Mouse (Mus musculus): ENCODE results near the gene P3h1. TPM values are rescaled to one million over a fixed set of nuclear protein-coding genes. Genes with fewer than 3 reads are reported as not detected.

P3h1 gene
- 80.0 and 82.7 TPM in 2 replicates for polyA plus RNA-seq (2015; fragmentation: Nextera tagmentation; extraction: Ambion mirVana)

DNA sequence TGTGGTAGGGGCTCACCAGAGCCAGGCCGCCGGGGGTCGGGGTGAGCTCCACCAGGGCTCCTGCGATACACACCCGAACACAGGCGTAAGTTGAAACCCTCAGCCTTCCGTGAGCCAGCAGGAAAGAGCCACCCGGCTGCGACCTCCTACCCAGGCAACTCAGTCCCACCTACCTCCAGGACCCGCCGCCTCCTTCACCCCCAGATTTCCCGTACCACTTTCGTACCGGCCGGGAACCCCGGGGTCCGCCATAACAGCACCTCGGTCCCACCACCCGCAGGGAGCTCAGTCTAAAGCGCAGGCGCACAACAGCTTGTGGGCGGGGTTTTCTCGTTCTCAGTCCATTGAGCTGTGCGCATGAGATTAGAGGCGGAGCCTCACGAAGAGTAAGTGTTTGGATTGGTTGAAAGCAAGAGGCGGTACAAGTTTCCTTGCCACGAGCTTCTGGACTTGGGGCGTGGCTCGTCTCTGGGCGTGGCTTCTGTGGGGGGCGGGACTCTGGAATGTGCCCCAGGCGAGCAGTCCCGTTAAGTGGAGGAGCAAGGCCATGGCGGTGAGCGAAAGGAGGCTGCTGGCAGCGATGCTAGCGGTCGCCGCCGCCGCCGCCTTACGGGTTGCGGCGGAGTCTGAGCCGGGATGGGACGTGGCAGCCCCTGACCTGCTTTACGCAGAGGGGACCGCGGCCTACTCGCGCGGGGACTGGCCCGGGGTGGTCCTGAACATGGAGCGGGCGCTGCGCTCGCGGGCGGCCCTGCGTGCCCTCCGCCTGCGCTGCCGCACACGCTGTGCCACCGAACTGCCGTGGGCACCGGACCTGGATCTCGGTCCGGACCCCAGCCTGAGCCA, at the start of gene P3h1, which contains the start of gene AU022252:
P3h1 (plus strand) TSS at position 506 of the 846 bp plus-strand sequence.
AU022252 (minus strand) TSS at position 303 of the 846 bp plus-strand sequence.
- Histone ChIP-seq H3K36me3 (peaks cover 31% of the 10 kb centered on the region), H3K4me2 (replicated peaks) (peak within 1 kb of the TSS; percentile 70), H3K27ac (replicated peaks) (peak within 1 kb of the TSS; percentile 90), H3K9ac (peak within 1 kb of the TSS; percentile 76), H3K9me3 (replicated peaks) (no peaks in the 10 kb centered on the region), H3K27me3 (no peaks in the 10 kb centered on the region), H3K4me3 (replicated peaks) (peak within 1 kb of the TSS; percentile 59), H3K4me1 (peaks cover 14% of the 10 kb centered on the region)
- ATAC-seq (ENCODE audit: insufficient number of reproducible peaks, low FRiP score, low TSS enrichment, low read depth), result peak; percentile 98
- under 1% methylated on average over 71 of the region's 71 CpGs for WGBS

DNA sequence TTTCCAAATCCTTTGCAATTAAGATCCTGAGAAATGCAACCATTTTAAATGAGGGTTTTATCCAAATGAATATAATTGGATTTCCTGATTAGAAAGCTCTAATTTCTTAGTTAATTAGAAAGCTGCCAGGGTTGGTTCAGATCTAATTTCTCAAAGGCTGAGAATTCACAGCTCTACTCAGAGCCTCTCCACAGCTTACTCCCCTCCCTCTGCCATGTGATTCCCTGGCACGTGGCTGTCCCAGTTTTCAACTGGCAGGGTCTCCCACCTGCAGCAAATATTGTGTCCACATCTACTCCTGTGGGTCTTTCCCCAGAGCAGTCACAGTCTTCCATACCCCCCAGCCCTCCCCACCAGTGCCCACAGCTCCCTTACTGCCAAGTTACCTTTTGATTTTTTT, 49.2 kb upstream of the P3h1 start:
- no peak overlapping the region for H3K9ac ChIP-seq
- H3K27ac ChIP-seq (replicated peaks), result no peak overlapping the region
- H3K9me3 ChIP-seq (replicated peaks), result no peaks in the 10 kb centered on the region
- H3K4me2 ChIP-seq (replicated peaks), result no peak overlapping the region
- no peaks in the 10 kb centered on the region for H3K4me1 ChIP-seq
- 0 out of 2 replicates have a peak, but pooled peaks cover 3% of the 10 kb centered on the region for H3K27me3 ChIP-seq
- ATAC-seq (ENCODE audit: insufficient number of reproducible peaks, low FRiP score, low TSS enrichment, low read depth), result no peak
- WGBS, result 54% methylated on average over 1 of the region's 1 CpGs
- H3K4me3 ChIP-seq (replicated peaks), result no peak overlapping the region
- no peaks in the 10 kb centered on the region for H3K36me3 ChIP-seq

DNA sequence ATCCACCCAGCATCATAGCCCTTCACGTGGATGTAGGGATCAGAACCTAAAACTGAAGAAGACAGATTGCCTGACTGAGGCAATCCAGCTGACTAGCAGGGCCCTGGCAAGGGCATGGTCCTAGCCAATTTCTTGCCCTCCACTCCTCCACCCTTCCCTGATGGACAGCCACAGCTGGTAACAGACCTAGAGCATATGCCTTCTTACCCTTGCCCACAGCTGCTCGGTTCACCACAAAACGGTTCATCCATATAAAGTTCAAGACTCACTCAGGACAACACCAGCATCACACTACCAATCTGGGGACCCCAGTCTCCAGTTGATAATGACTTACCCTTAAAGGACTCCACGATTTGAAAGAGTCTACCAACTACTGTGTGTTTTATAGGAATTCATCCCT, 46.9 kb upstream of the P3h1 start:
- Histone ChIP-seq H3K36me3 (no peaks in the 10 kb centered on the region), H3K4me3 (replicated peaks) (no peak overlapping the region), H3K9me3 (replicated peaks) (no peaks in the 10 kb centered on the region), H3K27me3 (0 out of 2 replicates have a peak, but pooled peaks cover 3% of the 10 kb centered on the region), H3K27ac (replicated peaks) (no peak overlapping the region), H3K9ac (no peak overlapping the region), H3K4me1 (no peaks in the 10 kb centered on the region), H3K4me2 (replicated peaks) (no peak overlapping the region)
- ATAC-seq (ENCODE audit: insufficient number of reproducible peaks, low FRiP score, low TSS enrichment, low read depth), result no peak
- WGBS, result 75% methylated on average over 4 of the region's 4 CpGs

DNA sequence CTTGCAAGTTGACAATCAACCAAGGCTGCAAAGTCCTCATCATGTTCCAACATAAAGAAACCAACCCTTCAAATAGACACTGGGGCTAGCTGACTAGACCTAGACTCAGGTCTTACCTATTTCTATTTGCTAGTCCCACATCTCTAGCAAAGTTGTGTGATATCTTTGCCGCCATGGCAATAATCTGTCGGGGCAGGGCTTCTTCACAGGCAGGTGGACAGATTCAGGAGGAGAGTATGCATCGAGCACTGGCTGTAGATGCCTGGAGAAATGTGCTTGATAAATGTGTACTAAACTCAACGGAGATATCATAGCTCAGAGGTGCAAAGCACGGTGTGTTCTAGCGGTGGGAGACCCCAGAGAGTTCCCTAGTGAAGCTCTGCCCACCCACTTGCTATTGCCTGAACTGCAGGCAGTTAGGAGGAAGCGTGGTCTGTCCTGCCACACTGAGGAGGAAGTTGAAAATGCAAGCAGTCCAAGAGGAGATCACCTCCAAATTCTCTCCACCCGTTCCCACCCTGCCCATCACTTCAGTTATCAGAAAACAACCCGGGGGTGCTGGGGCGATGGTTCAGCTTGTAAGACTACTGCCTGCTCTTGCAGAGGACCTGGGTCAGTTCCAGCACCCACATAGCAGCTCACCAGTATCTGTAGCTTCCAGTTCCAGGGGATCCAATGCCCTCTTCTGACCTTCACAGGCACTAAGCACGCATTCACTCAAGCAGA, 44.5 kb upstream of the P3h1 start:
- Histone ChIP-seq H3K4me3 (replicated peaks) (no peak overlapping the region), H3K4me2 (replicated peaks) (no peak overlapping the region), H3K9ac (no peak overlapping the region), H3K36me3 (no peaks in the 10 kb centered on the region), H3K27ac (replicated peaks) (no peak overlapping the region), H3K9me3 (replicated peaks) (no peaks in the 10 kb centered on the region), H3K27me3 (0 out of 2 replicates have a peak, but pooled peaks cover 3% of the 10 kb centered on the region), H3K4me1 (no peaks in the 10 kb centered on the region)
- ATAC-seq (ENCODE audit: insufficient number of reproducible peaks, low FRiP score, low TSS enrichment, low read depth), result no peak
- WGBS, result 54% methylated on average over 11 of the region's 11 CpGs

DNA sequence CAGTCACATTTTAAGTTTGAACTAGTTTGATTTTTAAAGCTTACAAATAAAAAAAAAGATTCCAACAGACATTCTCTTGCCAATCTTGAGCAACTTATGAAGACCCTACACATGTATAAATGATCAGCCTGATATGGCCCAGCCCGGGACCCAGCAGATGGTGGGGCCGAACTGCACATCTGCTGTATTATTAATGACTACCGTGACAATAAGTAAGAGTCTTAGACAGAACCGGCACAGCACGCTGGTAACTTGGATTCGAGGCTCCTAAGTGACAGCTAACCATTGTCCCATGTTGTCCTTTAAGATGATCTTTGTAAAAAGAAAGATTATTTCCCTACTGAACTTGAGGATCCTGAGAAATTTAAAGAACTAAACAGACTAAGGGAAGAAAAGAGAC, 43.3 kb upstream of the P3h1 start:
- 0 out of 2 replicates have a peak, but pooled peaks cover 3% of the 10 kb centered on the region for H3K27me3 ChIP-seq
- WGBS, result 76% methylated on average over 6 of the region's 6 CpGs
- H3K4me2 ChIP-seq (replicated peaks), result no peak overlapping the region
- no peaks in the 10 kb centered on the region for H3K4me1 ChIP-seq
- no peak overlapping the region for H3K9ac ChIP-seq
- no peak for ATAC-seq (ENCODE audit: insufficient number of reproducible peaks, low FRiP score, low TSS enrichment, low read depth)
- no peak overlapping the region for H3K27ac ChIP-seq (replicated peaks)
- H3K4me3 ChIP-seq (replicated peaks), result no peak overlapping the region
- no peaks in the 10 kb centered on the region for H3K36me3 ChIP-seq
- no peaks in the 10 kb centered on the region for H3K9me3 ChIP-seq (replicated peaks)

DNA sequence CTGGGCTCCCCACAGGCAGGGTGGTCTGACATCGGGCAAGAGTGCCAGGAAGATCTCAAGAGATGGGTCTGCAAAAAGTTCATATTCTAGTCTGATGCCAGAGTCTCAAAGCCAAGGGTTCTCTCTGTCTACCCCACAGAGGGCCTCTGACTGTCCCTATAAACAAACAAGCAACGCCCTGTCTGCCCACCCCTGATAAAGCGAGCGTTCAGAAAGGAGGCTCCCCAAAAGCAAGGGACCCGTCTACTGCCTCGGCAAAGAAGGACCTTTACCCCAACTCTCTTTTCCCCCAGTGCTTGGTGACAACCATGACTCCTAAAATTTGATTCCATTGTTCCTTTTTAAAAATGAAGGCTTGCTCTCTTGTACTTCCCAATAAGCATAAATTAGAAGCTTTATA, 42.9 kb upstream of the P3h1 start, which contains the start of gene Ermap:
Ermap (minus strand) TSS at position 148 of the 400 bp plus-strand sequence.
- H3K4me2 ChIP-seq (replicated peaks), result no peak within 1 kb of the TSS
- 0 out of 2 replicates have a peak, but pooled peaks cover 3% of the 10 kb centered on the region for H3K27me3 ChIP-seq
- no peak within 1 kb of the TSS for H3K27ac ChIP-seq (replicated peaks)
- no peaks in the 10 kb centered on the region for H3K9me3 ChIP-seq (replicated peaks)
- 68% methylated on average over 6 of the region's 6 CpGs for WGBS
- H3K9ac ChIP-seq, result no peak within 1 kb of the TSS
- ATAC-seq (ENCODE audit: insufficient number of reproducible peaks, low FRiP score, low TSS enrichment, low read depth), result no peak
- H3K4me3 ChIP-seq (replicated peaks), result no peak within 1 kb of the TSS
- no peaks in the 10 kb centered on the region for H3K36me3 ChIP-seq
- no peaks in the 10 kb centered on the region for H3K4me1 ChIP-seq

DNA sequence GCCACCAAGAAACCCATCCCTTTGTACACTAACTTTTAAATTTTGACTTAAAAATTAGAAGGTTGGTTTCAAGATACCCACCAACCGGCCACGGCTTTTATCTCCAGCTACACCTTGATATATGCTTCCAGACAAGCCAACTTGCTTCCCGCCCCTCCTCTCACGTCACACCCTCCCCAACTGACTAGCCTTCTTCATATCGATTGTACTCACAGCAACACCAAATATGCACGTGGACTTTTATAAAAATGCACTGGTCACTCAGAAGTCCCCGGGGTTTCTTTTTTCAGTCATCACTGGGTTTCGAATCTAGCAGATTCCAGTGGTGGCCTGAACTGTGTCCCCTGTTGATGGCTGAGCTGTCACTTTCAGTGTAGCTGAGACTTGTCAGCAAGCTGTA, 42.1 kb upstream of the P3h1 start:
- Histone ChIP-seq H3K4me1 (0 out of 2 replicates have a peak, but pooled peaks cover under 1% of the 10 kb centered on the region), H3K4me2 (replicated peaks) (no peak overlapping the region), H3K4me3 (replicated peaks) (no peak overlapping the region), H3K27me3 (0 out of 2 replicates have a peak, but pooled peaks cover 3% of the 10 kb centered on the region), H3K27ac (replicated peaks) (no peak overlapping the region), H3K9me3 (replicated peaks) (no peaks in the 10 kb centered on the region), H3K9ac (no peak overlapping the region), H3K36me3 (no peaks in the 10 kb centered on the region)
- ATAC-seq (ENCODE audit: insufficient number of reproducible peaks, low FRiP score, low TSS enrichment, low read depth), result no peak
- WGBS, result 82% methylated on average over 8 of the region's 8 CpGs

DNA sequence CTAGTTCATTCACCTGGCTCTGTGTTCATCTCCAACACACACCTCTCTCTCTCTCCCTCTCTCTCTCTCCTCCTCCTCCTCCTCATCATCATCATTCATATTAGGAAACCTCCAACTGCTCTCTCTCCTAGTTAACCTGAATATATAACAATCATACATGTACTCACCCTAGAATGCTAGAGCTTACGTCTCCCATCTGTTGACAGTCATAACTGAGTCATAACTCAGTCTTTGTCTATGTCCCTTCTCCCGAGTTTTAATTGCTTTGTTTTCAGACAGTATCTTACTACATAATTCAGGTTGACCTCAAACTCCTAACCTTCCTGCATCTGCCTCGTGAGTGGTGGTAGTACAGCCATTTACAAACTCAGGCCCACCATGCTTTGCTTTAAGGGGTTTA, 41.4 kb upstream of the P3h1 start:
- no peaks in the 10 kb centered on the region for H3K36me3 ChIP-seq
- 65% methylated on average over 3 of the region's 3 CpGs for WGBS
- H3K4me2 ChIP-seq (replicated peaks), result no peak overlapping the region
- no peak for ATAC-seq (ENCODE audit: insufficient number of reproducible peaks, low FRiP score, low TSS enrichment, low read depth)
- H3K27me3 ChIP-seq, result 0 out of 2 replicates have a peak, but pooled peaks cover 3% of the 10 kb centered on the region
- H3K4me3 ChIP-seq (replicated peaks), result no peak overlapping the region
- 0 out of 2 replicates have a peak, but pooled peaks cover 7% of the 10 kb centered on the region for H3K4me1 ChIP-seq
- no peak overlapping the region for H3K9ac ChIP-seq
- no peaks in the 10 kb centered on the region for H3K9me3 ChIP-seq (replicated peaks)
- no peak overlapping the region for H3K27ac ChIP-seq (replicated peaks)

DNA sequence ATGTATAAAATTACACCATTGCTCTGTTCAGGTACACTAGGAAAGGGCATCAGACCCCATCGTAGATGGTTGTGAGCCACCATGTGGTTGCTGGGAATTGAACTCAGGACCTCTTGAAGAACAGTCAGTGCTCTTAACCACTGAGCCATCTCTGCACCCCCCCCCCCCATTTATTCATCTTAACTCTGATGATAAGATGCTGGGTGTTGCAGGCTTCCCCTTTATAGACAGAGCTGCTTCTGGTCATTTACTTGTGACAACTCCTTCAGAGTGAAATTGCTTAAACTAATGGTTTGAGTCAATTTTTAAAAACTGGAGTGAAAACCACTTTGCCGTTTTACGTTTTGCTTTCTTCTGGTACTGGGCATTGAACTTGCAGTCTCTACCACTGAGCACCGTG, 40.0 kb upstream of the P3h1 start:
- H3K27me3 ChIP-seq, result no peaks in the 10 kb centered on the region
- WGBS, result 86% methylated on average over 4 of the region's 4 CpGs
- no peak overlapping the region for H3K4me3 ChIP-seq (replicated peaks)
- H3K27ac ChIP-seq (replicated peaks), result no peak overlapping the region
- ATAC-seq (ENCODE audit: insufficient number of reproducible peaks, low FRiP score, low TSS enrichment, low read depth), result no peak
- no peak overlapping the region for H3K9ac ChIP-seq
- H3K36me3 ChIP-seq, result no peaks in the 10 kb centered on the region
- H3K4me1 ChIP-seq, result peaks cover 20% of the 10 kb centered on the region
- H3K4me2 ChIP-seq (replicated peaks), result no peak overlapping the region
- no peaks in the 10 kb centered on the region for H3K9me3 ChIP-seq (replicated peaks)

DNA sequence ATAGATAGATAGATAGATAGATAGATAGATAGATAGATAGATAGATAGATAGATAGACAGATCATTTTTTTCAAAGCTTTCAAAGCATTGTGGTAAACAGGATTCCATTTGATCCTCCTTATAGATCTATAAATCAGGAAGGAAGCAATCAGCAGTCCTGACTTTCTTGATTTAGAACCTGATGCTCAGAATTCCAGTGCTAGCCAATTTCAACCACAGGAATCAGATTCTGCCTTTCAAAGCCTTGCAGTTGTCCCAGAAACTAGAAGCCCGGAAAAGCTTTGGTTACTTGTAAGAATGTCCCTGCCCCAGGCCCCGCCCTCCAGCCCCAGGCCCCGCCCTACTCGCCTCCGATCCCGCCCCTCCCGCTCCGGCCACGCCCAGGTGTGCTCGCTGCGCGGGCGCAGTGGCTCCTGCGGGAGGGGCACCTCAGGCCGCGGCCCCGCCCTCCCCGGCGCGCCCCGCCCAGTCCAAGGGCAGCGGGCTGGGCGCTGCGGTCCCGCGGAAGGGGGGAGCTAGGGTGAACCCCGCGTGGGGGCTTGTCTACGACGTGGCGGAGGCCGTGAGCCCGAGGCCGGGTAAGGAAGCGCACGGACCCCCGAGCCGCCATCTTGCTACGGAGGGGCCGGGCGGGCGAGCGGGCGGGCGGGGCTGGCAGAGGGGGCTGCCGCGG, 37.7 kb upstream of the P3h1 start, which contains the start of gene Svbp:
Svbp (plus strand) TSS at position 398 of the 673 bp plus-strand sequence.
- Histone ChIP-seq H3K4me3 (replicated peaks) (peak within 1 kb of the TSS; percentile 78), H3K9ac (peak within 1 kb of the TSS; percentile 68), H3K9me3 (replicated peaks) (no peaks in the 10 kb centered on the region), H3K36me3 (no peaks in the 10 kb centered on the region), H3K27ac (replicated peaks) (peak within 1 kb of the TSS; percentile 84), H3K27me3 (no peaks in the 10 kb centered on the region), H3K4me1 (peaks cover 28% of the 10 kb centered on the region), H3K4me2 (replicated peaks) (peak within 1 kb of the TSS; percentile 66)
- peak; percentile 93 for ATAC-seq (ENCODE audit: insufficient number of reproducible peaks, low FRiP score, low TSS enrichment, low read depth)
- under 1% methylated on average over 47 of the region's 47 CpGs for WGBS
